Mouse (Mus musculus): ENCODE measurements around the gene Rrm2.
"Not testable (repeated sequence)": the region's sequence is repeated elsewhere in the genome, so short reads cannot be mapped to it uniquely, and the experiment has no call there.

Rrm2 gene

GRCm38 (mm10) chr12:24707954-24708823 lies at the start of gene Rrm2:
TSS of gene Rrm2 (plus strand) at chr12:24708241.
- peak; percentile 94 to 96 for DNase-seq (ENCODE audit: low spot score in 2 of 2)

GRCm38 (mm10) chr12:24658998-24659397 lies 49.0 kb upstream of the Rrm2 start:
- DNase-seq (ENCODE audit: low spot score in 2 of 2), result no peak

GRCm38 (mm10) chr12:24659923-24660322 lies 48.1 kb upstream of the Rrm2 start:
- no peak for DNase-seq (ENCODE audit: low spot score in 2 of 2)

- DNase-seq (ENCODE audit: low spot score in 2 of 2), result no peak
Observed at GRCm38 (mm10) chr12:24661100-24661499, 46.9 kb upstream of the Rrm2 start.

GRCm38 (mm10) chr12:24662131-24662530 lies 45.9 kb upstream of the Rrm2 start:
- no peak for DNase-seq (ENCODE audit: low spot score in 2 of 2)

- DNase-seq (ENCODE audit: low spot score in 2 of 2), result no peak
Observed at GRCm38 (mm10) chr12:24680096-24680491, 27.9 kb upstream of the Rrm2 start.

- DNase-seq (ENCODE audit: low spot score in 2 of 2), result no peak
Observed at GRCm38 (mm10) chr12:24680492-24681285, 27.4 kb upstream of the Rrm2 start.

- DNase-seq (ENCODE audit: low spot score in 2 of 2), result no peak
Observed at GRCm38 (mm10) chr12:24681286-24682023, 26.6 kb upstream of the Rrm2 start, which contains the start of gene Cys1. TSS of gene Cys1 (minus strand) at chr12:24681813.

GRCm38 (mm10) chr12:24682563-24682962 lies 25.5 kb upstream of the Rrm2 start:
- DNase-seq (ENCODE audit: low spot score in 2 of 2), result no peak

- no peak for DNase-seq (ENCODE audit: low spot score in 2 of 2)
Observed at GRCm38 (mm10) chr12:24683461-24683860, 24.6 kb upstream of the Rrm2 start.

- no peak for DNase-seq (ENCODE audit: low spot score in 2 of 2)
Observed at GRCm38 (mm10) chr12:24686038-24686695, 21.9 kb upstream of the Rrm2 start.

GRCm38 (mm10) chr12:24686696-24687346 lies 21.2 kb upstream of the Rrm2 start:
- DNase-seq (ENCODE audit: low spot score in 2 of 2), result no peak

GRCm38 (mm10) chr12:24690351-24690750 lies 17.7 kb upstream of the Rrm2 start:
- no peak for DNase-seq (ENCODE audit: low spot score in 2 of 2)

- peak; percentile 60 to 80 for DNase-seq (ENCODE audit: low spot score in 2 of 2)
Observed at GRCm38 (mm10) chr12:24696500-24697483, 11.2 kb upstream of the Rrm2 start.

GRCm38 (mm10) chr12:24697484-24698204 lies 10.4 kb upstream of the Rrm2 start:
- DNase-seq (ENCODE audit: low spot score in 2 of 2), result no peak

GRCm38 (mm10) chr12:24698514-24698913 lies 9.5 kb upstream of the Rrm2 start:
- no peak for DNase-seq (ENCODE audit: low spot score in 2 of 2)

GRCm38 (mm10) chr12:24699578-24699977 lies 8.5 kb upstream of the Rrm2 start:
- DNase-seq (ENCODE audit: low spot score in 2 of 2), result no peak

- DNase-seq (ENCODE audit: low spot score in 2 of 2), result not testable (repeated sequence)
Observed at GRCm38 (mm10) chr12:24701621-24702020, 6.4 kb upstream of the Rrm2 start.

GRCm38 (mm10) chr12:24703013-24703412 lies 5.0 kb upstream of the Rrm2 start:
- DNase-seq (ENCODE audit: low spot score in 2 of 2), result no peak

Measured in spleen, postnatal 14 days (tissue).